ENCODE assay signal across 8 mouse cellular contexts in the genomic region with DNA sequence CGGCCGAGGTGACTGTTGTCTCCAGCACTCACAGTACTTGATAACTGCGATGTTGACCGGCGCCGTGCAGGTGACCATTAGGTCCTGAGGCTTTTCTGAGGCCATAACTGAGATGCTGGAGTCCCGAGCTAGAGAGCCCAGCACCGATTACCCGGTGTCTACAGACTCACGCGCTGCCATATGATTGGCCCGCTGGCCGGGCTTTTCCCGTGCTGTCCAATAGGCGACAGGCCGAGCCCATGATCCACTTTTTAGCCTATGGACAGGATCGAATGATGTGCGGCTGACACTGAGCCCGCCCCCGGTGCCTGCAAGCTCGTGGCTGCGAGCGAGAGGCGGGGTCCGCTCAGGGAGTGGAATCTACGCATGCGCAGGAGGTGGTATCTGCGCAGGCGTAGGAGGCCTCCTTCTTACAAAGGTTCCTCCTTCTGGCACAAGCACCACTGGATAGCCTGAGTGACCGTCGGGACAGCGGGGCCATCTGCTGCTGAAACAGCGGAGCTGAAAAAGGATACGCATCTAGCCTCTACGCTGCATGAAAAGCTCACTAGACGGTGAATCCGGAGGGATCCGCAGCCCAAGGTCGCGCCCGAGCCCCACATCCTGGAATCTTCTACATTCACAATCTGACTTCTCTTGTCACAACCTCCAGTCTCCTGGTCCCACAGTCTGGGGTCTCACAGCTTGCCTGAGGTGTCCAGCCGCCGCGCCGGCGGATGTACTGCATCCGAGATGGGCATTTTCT. TPM values are rescaled to one million over a fixed set of nuclear protein-coding genes. Genes with fewer than 3 reads are reported as not detected.
A peak's percentile ranks its signal among the peaks of the same experiment; 100 is the strongest.
DNase-seq lines count a peak whose midpoint lies in the region; ATAC-seq and TF ChIP-seq lines count a peak whose summit lies in the region.

Gene Mvd, minus strand, starts transcription at position 161 of the 745 bp plus-strand sequence.

- peak; percentile 100 for DNase-seq in ZHBTc4 (ENCODE audit: low read depth, low spot score)
- DNase-seq in gastrocnemius, adult 2 months, result peak; percentile 99
- DNase-seq in hindbrain, postnatal 0 days (ENCODE audit: low spot score), result peak; percentile 100
- peak; percentile 98 to 99 for DNase-seq in left cerebral cortex, adult 2 months (ENCODE audit: extremely low spot score in 1 of 2, low spot score in 2 of 2)
- DNase-seq in right cerebral cortex, adult 2 months (ENCODE audit: low spot score in 2 of 2), result peak; percentile 99
- DNase-seq in urinary bladder, postnatal 14 days (ENCODE audit: low spot score), result peak; percentile 99

- peaks cover 8% of the 10 kb centered on the region; the same call in 1 of the 2 replicates for H3K36me3 ChIP-seq in hindbrain, postnatal 0 days (ENCODE audit: insufficient read depth, low read length)

- H3K27ac ChIP-seq in gastrocnemius, adult 2 months, result peak within 1 kb of the TSS; percentile 94
- H3K27ac ChIP-seq in hindbrain, postnatal 0 days, result peak within 1 kb of the TSS; percentile 94
- H3K27ac ChIP-seq in left cerebral cortex, adult 2 months, result peak within 1 kb of the TSS; percentile 97

- WGBS in hindbrain, postnatal 0 days, result under 1% methylated on average over 47 of the region's 47 CpGs

- peak; percentile 56 for TF ChIP-seq CTCF in gastrocnemius, adult 2 months (IDR thresholded peaks at IDR 0.05)
- peak; percentile 53 for TF ChIP-seq CTCF in hindbrain, postnatal 0 days (IDR thresholded peaks at IDR 0.05; ENCODE audit: low read depth)
- peak; percentile 20 for TF ChIP-seq CTCF in left cerebral cortex, adult 2 months (IDR thresholded peaks at IDR 0.05)

- peak; percentile 91 for ATAC-seq in common myeloid progenitor, adult 5-6 weeks (replicated peaks; ENCODE audit: low read depth, poor library complexity, severe bottlenecking)
- peak; percentile 98 for ATAC-seq in hindbrain, postnatal 0 days
- peak; percentile 91 for ATAC-seq in megakaryocyte, adult 5-6 weeks (ENCODE audit: poor library complexity, severe bottlenecking)

- H3K4me1 ChIP-seq in hindbrain, postnatal 0 days (ENCODE audit: insufficient read depth, low read length), result peaks cover 16% of the 10 kb centered on the region; the same call in 1 of the 2 replicates

- intact Hi-C loops in gastrocnemius, adult 2 months (cut with DNase I), result loop anchor here (5.0 kb wide), 1 partner anchor 171 kb away; no protein-coding TSS in a partner anchor
- intact Hi-C loops in left cerebral cortex, adult 2 months (cut with DNase I), result loop anchor here (1.0 to 5.0 kb wide), 3 partner anchors 33 to 161 kb away; partner anchors contain the start of genes Ctu2, Rnf166, Zc3h18 and Zfpm1

- H3K4me3 ChIP-seq in gastrocnemius, adult 2 months, result peak within 1 kb of the TSS; percentile 82
- H3K4me3 ChIP-seq in hindbrain, postnatal 0 days (ENCODE audit: low read length), result peak within 1 kb of the TSS; percentile 64
- H3K4me3 ChIP-seq in left cerebral cortex, adult 2 months, result peak within 1 kb of the TSS; percentile 69

- H3K4me2 ChIP-seq in hindbrain, postnatal 0 days (ENCODE audit: low read depth, low read length), result peak within 1 kb of the TSS; percentile 74

- H3K9ac ChIP-seq in hindbrain, postnatal 0 days (replicated peaks; ENCODE audit: low read length), result peak within 1 kb of the TSS; percentile 71

- H3K27me3 ChIP-seq in hindbrain, postnatal 0 days (ENCODE audit: insufficient read depth, low read length), result no peaks in the 10 kb centered on the region

- no peaks in the 10 kb centered on the region for H3K9me3 ChIP-seq in hindbrain, postnatal 0 days (ENCODE audit: low read length)

RNA-seq across cellular contexts. Expression of gene Mvd, which starts in this region (rescaled TPM):
- 1.2 and 3.2 TPM in 2 replicates for total RNA-seq in common myeloid progenitor, adult 5-6 weeks (2017)
- 1 to 10 TPM; 5.1 to 6.4 TPM for total RNA-seq in gastrocnemius, adult 2 months (2021)
- 67.1 and 89.6 TPM in 2 replicates for total RNA-seq in hindbrain, postnatal 0 days (2014; rRNA removed)
- polyA plus RNA-seq in hindbrain, postnatal 0 days (2015; fragmentation: Nextera tagmentation; extraction: Ambion mirVana), result 55.2 and 55.5 TPM in 2 replicates
- total RNA-seq in left cerebral cortex, adult 2 months (2021), result 10 to 100 TPM; 20.8 to 25.3 TPM
- total RNA-seq in megakaryocyte, adult 5-6 weeks (2015), result 9.8 and 10.3 TPM in 2 replicates
- 15.2 and 15.6 TPM in 2 replicates for total RNA-seq in megakaryocyte, adult 5-6 weeks (2017)

Comparison
In these comparisons a context has a peak if more than half of its experiments do, and no peak if none do; other contexts are left out.
1. Peak in every context shown above with its lines: DNase-seq, ATAC-seq, H3K4me3 ChIP-seq and H3K27ac ChIP-seq.